Mouse (Mus musculus): Measurements from ENCODE around the gene Trpm5. TPM values are rescaled to one million over a fixed set of nuclear protein-coding genes. Genes with fewer than 3 reads are reported as not detected.

The Trpm5 gene
- polyA plus RNA-seq, 1 experiment, result not detected

- Histone ChIP-seq H3K9ac (ENCODE audit: low read depth, poor library complexity, severe bottlenecking) (no peak overlapping the region), H3K4me3 (ENCODE audit: low read depth, low read length) (no peak overlapping the region)
- TF ChIP-seq CTCF (IDR thresholded peaks at IDR 0.05; ENCODE audit: low read depth, low read length) (no peak), EP300 (IDR thresholded peaks at IDR 0.05; ENCODE audit: insufficient read depth, low read depth, low read length) (no peak), POLR2A (IDR thresholded peaks at IDR 0.05; ENCODE audit: insufficient read depth, low read length) (no peak)
These were observed 56.1 kb downstream of the Trpm5 start for GRCm38 (mm10) chr7:143038174-143038931.

GRCm38 (mm10) chr7:143037306-143037705 is 57.1 kb downstream of the Trpm5 start:
- TF ChIP-seq EP300 (IDR thresholded peaks at IDR 0.05; ENCODE audit: insufficient read depth, low read depth, low read length), result no peak
- TF ChIP-seq CTCF (IDR thresholded peaks at IDR 0.05; ENCODE audit: low read depth, low read length), result no peak
- no peak for TF ChIP-seq POLR2A (IDR thresholded peaks at IDR 0.05; ENCODE audit: insufficient read depth, low read length)
- H3K4me3 ChIP-seq (ENCODE audit: low read depth, low read length), result no peak overlapping the region
- no peaks in the 10 kb centered on the region for H3K36me3 ChIP-seq (ENCODE audit: control insufficient read depth, insufficient read depth, low read length, poor library complexity, severe bottlenecking)
- H3K4me1 ChIP-seq (ENCODE audit: control insufficient read depth, insufficient read depth, low read length), result no peaks in the 10 kb centered on the region
- H3K9me3 ChIP-seq (replicated peaks; ENCODE audit: control insufficient read depth, insufficient read depth, low read length, poor library complexity, severe bottlenecking), result no peaks in the 10 kb centered on the region
- H3K27me3 ChIP-seq (ENCODE audit: control insufficient read depth, insufficient read depth, low read length, poor library complexity, severe bottlenecking), result no peaks in the 10 kb centered on the region
- no peak overlapping the region for H3K27ac ChIP-seq (ENCODE audit: insufficient read depth, low read length)
- H3K9ac ChIP-seq (ENCODE audit: low read depth, poor library complexity, severe bottlenecking), result no peak overlapping the region

More at GRCm38 (mm10) chr7:143038174-143038931, 56.1 kb downstream of the Trpm5 start:
- Histone ChIP-seq H3K9me3 (replicated peaks; ENCODE audit: control insufficient read depth, insufficient read depth, low read length, poor library complexity, severe bottlenecking) (no peaks in the 10 kb centered on the region), H3K27ac (ENCODE audit: insufficient read depth, low read length) (no peak overlapping the region), H3K36me3 (ENCODE audit: control insufficient read depth, insufficient read depth, low read length, poor library complexity, severe bottlenecking) (no peaks in the 10 kb centered on the region), H3K4me1 (ENCODE audit: control insufficient read depth, insufficient read depth, low read length) (no peaks in the 10 kb centered on the region), H3K27me3 (ENCODE audit: control insufficient read depth, insufficient read depth, low read length, poor library complexity, severe bottlenecking) (no peaks in the 10 kb centered on the region)

GRCm38 (mm10) chr7:143036787-143037186 is 57.7 kb downstream of the Trpm5 start:
- TF ChIP-seq CTCF (IDR thresholded peaks at IDR 0.05; ENCODE audit: low read depth, low read length) (no peak), EP300 (IDR thresholded peaks at IDR 0.05; ENCODE audit: insufficient read depth, low read depth, low read length) (no peak), POLR2A (IDR thresholded peaks at IDR 0.05; ENCODE audit: insufficient read depth, low read length) (no peak)
- no peak overlapping the region for H3K27ac ChIP-seq (ENCODE audit: insufficient read depth, low read length)
- H3K9me3 ChIP-seq (replicated peaks; ENCODE audit: control insufficient read depth, insufficient read depth, low read length, poor library complexity, severe bottlenecking), result no peaks in the 10 kb centered on the region
- H3K4me3 ChIP-seq (ENCODE audit: low read depth, low read length), result no peak overlapping the region
- no peaks in the 10 kb centered on the region for H3K4me1 ChIP-seq (ENCODE audit: control insufficient read depth, insufficient read depth, low read length)
- no peak overlapping the region for H3K9ac ChIP-seq (ENCODE audit: low read depth, poor library complexity, severe bottlenecking)
- H3K36me3 ChIP-seq (ENCODE audit: control insufficient read depth, insufficient read depth, low read length, poor library complexity, severe bottlenecking), result no peaks in the 10 kb centered on the region
- no peaks in the 10 kb centered on the region for H3K27me3 ChIP-seq (ENCODE audit: control insufficient read depth, insufficient read depth, low read length, poor library complexity, severe bottlenecking)

GRCm38 (mm10) chr7:143034519-143035450 is 59.7 kb downstream of the Trpm5 start:
- Histone ChIP-seq H3K4me1 (ENCODE audit: control insufficient read depth, insufficient read depth, low read length) (no peaks in the 10 kb centered on the region), H3K9me3 (replicated peaks; ENCODE audit: control insufficient read depth, insufficient read depth, low read length, poor library complexity, severe bottlenecking) (no peaks in the 10 kb centered on the region), H3K27me3 (ENCODE audit: control insufficient read depth, insufficient read depth, low read length, poor library complexity, severe bottlenecking) (no peaks in the 10 kb centered on the region), H3K9ac (ENCODE audit: low read depth, poor library complexity, severe bottlenecking) (no peak overlapping the region), H3K27ac (ENCODE audit: insufficient read depth, low read length) (no peak overlapping the region), H3K36me3 (ENCODE audit: control insufficient read depth, insufficient read depth, low read length, poor library complexity, severe bottlenecking) (no peaks in the 10 kb centered on the region), H3K4me3 (ENCODE audit: low read depth, low read length) (no peak overlapping the region)
- TF ChIP-seq EP300 (IDR thresholded peaks at IDR 0.05; ENCODE audit: insufficient read depth, low read depth, low read length) (no peak), POLR2A (IDR thresholded peaks at IDR 0.05; ENCODE audit: insufficient read depth, low read length) (no peak), CTCF (IDR thresholded peaks at IDR 0.05; ENCODE audit: low read depth, low read length) (no peak)

- H3K27me3 ChIP-seq (ENCODE audit: control insufficient read depth, insufficient read depth, low read length, poor library complexity, severe bottlenecking), result no peaks in the 10 kb centered on the region
- no peaks in the 10 kb centered on the region for H3K4me1 ChIP-seq (ENCODE audit: control insufficient read depth, insufficient read depth, low read length)
- H3K9ac ChIP-seq (ENCODE audit: low read depth, poor library complexity, severe bottlenecking), result no peak overlapping the region
- H3K9me3 ChIP-seq (replicated peaks; ENCODE audit: control insufficient read depth, insufficient read depth, low read length, poor library complexity, severe bottlenecking), result no peaks in the 10 kb centered on the region
- no peak overlapping the region for H3K27ac ChIP-seq (ENCODE audit: insufficient read depth, low read length)
- H3K4me3 ChIP-seq (ENCODE audit: low read depth, low read length), result no peak overlapping the region
- TF ChIP-seq EP300 (IDR thresholded peaks at IDR 0.05; ENCODE audit: insufficient read depth, low read depth, low read length) (no peak), POLR2A (IDR thresholded peaks at IDR 0.05; ENCODE audit: insufficient read depth, low read length) (no peak), CTCF (IDR thresholded peaks at IDR 0.05; ENCODE audit: low read depth, low read length) (no peak)
- H3K36me3 ChIP-seq (ENCODE audit: control insufficient read depth, insufficient read depth, low read length, poor library complexity, severe bottlenecking), result no peaks in the 10 kb centered on the region
These were observed 60.3 kb downstream of the Trpm5 start for GRCm38 (mm10) chr7:143034112-143034511.

All from ES-Bruce4 (cell line).